Mouse (Mus musculus) heart, embryonic 14.5 days (tissue): ENCODE measurements around the gene Sumo1. TPM values are rescaled to one million over a fixed set of nuclear protein-coding genes. Genes with fewer than 3 reads are reported as not detected.

Experiments
- ATAC-seq: fragments of 200-750 bp; cut with Nextera tagmentation; 2 replicates; pipeline ENCODE4 v1.8.0; 2017; ENCODE audit warnings: low read depth, moderate TSS enrichment; ENCODE audit not compliant: insufficient number of reproducible peaks, insufficient read depth, low FRiP score
- H3K27ac ChIP-seq, 2 experiments: fragments of 200-500 bp in 1 of 2; fragments of 300-500 bp in 1 of 2; sonication (generic) in 1 of 2; replicated peaks in 1 of 2; 2 replicates each; pipeline ENCODE4 v1.5.1; 2012 to 2014; ENCODE audit warnings: low read depth in 2 of 2, low read length in 2 of 2, control low read depth in 1 of 2, mild to moderate bottlenecking in 1 of 2, mixed read lengths in 1 of 2; ENCODE audit not compliant: control insufficient read depth in 1 of 2, insufficient read depth in 1 of 2
- H3K27me3 ChIP-seq: fragments of 300-500 bp; sonication (generic); 2 replicates; pipeline ENCODE4 v1.6.1; 2014; ENCODE audit warnings: mild to moderate bottlenecking, low read length, control low read depth; ENCODE audit not compliant: control insufficient read depth, insufficient read depth
- H3K36me3 ChIP-seq: fragments of 300-500 bp; sonication (generic); 2 replicates; pipeline ENCODE4 v1.6.1; 2014; ENCODE audit warnings: mild to moderate bottlenecking, control low read depth, low read length, mixed read lengths; ENCODE audit not compliant: control insufficient read depth, insufficient read depth
- H3K4me1 ChIP-seq, 2 experiments: fragments of 200-500 bp in 1 of 2; fragments of 300-500 bp in 1 of 2; sonication (generic) in 1 of 2; 2 replicates each; pipeline ENCODE4 v1.6.1; 2012 to 2014; ENCODE audit warnings: low read length in 2 of 2, control low read depth in 1 of 2, mixed read lengths in 1 of 2; ENCODE audit not compliant: control insufficient read depth in 2 of 2, insufficient read depth in 2 of 2
- H3K4me2 ChIP-seq: fragments of 300-500 bp; sonication (generic); 2 replicates; pipeline ENCODE4 v1.6.1; 2014; ENCODE audit warnings: mild to moderate bottlenecking, low read length
- H3K4me3 ChIP-seq, 2 experiments: fragments of 200-500 bp in 1 of 2; fragments of 300-500 bp in 1 of 2; sonication (generic) in 1 of 2; 2 replicates each; pipeline ENCODE4 v1.5.1; 2012 to 2014; ENCODE audit warnings: low read length in 2 of 2, mild to moderate bottlenecking in 2 of 2, control low read depth in 1 of 2, low read depth in 1 of 2, moderate library complexity in 1 of 2; ENCODE audit not compliant: control insufficient read depth in 1 of 2, insufficient read depth in 1 of 2
- H3K9ac ChIP-seq: fragments of 300-500 bp; sonication (generic); 2 replicates; pipeline ENCODE4 v1.6.1; 2014; ENCODE audit warnings: mild to moderate bottlenecking, low read length
- H3K9me3 ChIP-seq: fragments of 300-500 bp; sonication (generic); 2 replicates; pipeline ENCODE4 v1.6.1; 2016; ENCODE audit warnings: low read length, control low read depth; ENCODE audit not compliant: control insufficient read depth
- WGBS: fragments of 180-500 bp; shearing (Covaris S2); extraction: QIAGEN DNeasy Blood & Tissue Kit; methylation state at CpG from one replicate; pipeline ENCODE4 v1.1.7; 2014; 5-methylcytosine and 5-hydroxymethylcytosine counted together
- polyA plus RNA-seq: library from polyadenylated mRNA; unstranded; fragments of >200 nt; fragmentation: Nextera tagmentation; extraction: Ambion mirVana; gene quantifications from 2 replicates; pipeline ENCODE4 v1.2.1, GENCODE M21; 2014

The Sumo1 gene
- polyA plus RNA-seq, 1 experiment from 2014 or later = 246 TPM

DNA sequence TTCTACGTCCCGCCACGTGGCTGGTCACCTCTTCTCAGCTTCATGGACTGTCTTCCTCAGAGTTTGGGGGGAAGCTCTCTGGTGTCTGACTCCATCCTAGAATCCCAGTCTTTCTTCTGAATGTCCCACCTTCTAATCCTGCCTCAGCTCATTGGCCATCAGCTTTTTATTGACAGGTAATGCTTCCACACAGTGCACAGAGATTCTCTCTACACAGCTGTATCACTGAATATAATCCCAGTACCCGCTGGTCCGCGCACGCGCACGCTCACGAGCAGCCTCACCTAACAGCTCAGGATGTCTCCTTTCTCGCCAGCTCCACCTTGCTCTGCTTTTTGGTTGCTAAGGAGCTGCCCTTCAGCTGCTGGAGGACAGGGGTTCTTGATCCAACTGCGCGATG, 64.2 kb downstream of the Sumo1 start:
- no peak for ATAC-seq
- peaks cover 0 to 2% of the 10 kb centered on the region in 2 experiments; a peak in 1 of 4 replicates for H3K4me1 ChIP-seq
- no peak overlapping the region for H3K9ac ChIP-seq
- H3K4me3 ChIP-seq = no peak overlapping the region
- H3K4me2 ChIP-seq = no peak overlapping the region
- 83% methylated on average over 13 of the region's 13 CpGs for WGBS
- no peaks in the 10 kb centered on the region for H3K27me3 ChIP-seq
- H3K36me3 ChIP-seq = no peaks in the 10 kb centered on the region
- H3K27ac ChIP-seq = no peak overlapping the region
- no peaks in the 10 kb centered on the region for H3K9me3 ChIP-seq

DNA sequence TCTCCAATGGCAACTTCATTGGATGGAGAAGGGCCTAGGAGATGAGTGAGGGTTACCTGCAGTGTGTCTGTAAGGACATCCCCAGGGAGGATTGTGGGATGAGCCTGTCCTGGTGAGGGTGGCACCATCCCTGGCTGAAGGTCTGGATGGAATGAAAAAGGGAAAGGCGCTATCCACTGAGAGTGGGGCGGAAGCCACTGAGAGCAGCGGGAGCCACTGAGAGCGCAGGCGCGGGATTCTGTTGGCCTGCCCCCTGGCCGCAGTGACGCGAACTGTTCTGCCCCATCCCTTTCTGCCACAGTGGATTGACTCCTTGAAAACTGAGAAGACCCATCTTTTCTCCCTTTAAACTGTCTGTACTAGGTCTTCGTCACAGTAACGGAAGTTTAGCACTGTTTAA, 66.7 kb downstream of the Sumo1 start:
- Histone ChIP-seq H3K9ac (no peak overlapping the region), H3K9me3 (no peaks in the 10 kb centered on the region), H3K4me2 (peak overlapping the region; percentile 23; the same call in 1 of the 2 replicates), H3K27me3 (no peaks in the 10 kb centered on the region), H3K4me1 (peaks cover 0 to 2% of the 10 kb centered on the region in 2 experiments; a peak in 1 of 4 replicates), H3K4me3 (no peak overlapping the region), H3K36me3 (no peaks in the 10 kb centered on the region), H3K27ac (no peak overlapping the region)
- ATAC-seq = no peak
- WGBS = 19% methylated on average over 11 of the region's 11 CpGs

DNA sequence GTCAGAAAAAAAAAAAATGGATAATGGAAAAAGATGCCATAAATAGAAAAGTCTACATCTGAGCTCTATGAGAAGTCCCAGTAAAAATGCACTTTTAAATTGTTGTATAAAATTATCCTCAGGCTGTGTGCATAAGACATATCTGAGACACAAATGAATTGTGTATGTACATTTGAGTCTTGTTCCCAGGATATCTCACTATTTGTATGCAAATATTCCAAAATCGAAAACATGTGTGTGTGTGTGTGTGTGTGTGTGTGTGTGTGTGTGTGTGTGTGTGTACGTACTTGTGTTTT, 67.3 kb downstream of the Sumo1 start:
- Histone ChIP-seq H3K4me3 (no peak overlapping the region), H3K27ac (no peak overlapping the region), H3K36me3 (no peaks in the 10 kb centered on the region), H3K27me3 (no peaks in the 10 kb centered on the region), H3K9ac (no peak overlapping the region), H3K9me3 (no peaks in the 10 kb centered on the region), H3K4me2 (no peak overlapping the region), H3K4me1 (peaks cover 0 to 2% of the 10 kb centered on the region in 2 experiments; a peak in 1 of 4 replicates)
- ATAC-seq = no peak
- 78% methylated on average over 2 of the region's 2 CpGs for whole genome bisulfite sequencing

DNA sequence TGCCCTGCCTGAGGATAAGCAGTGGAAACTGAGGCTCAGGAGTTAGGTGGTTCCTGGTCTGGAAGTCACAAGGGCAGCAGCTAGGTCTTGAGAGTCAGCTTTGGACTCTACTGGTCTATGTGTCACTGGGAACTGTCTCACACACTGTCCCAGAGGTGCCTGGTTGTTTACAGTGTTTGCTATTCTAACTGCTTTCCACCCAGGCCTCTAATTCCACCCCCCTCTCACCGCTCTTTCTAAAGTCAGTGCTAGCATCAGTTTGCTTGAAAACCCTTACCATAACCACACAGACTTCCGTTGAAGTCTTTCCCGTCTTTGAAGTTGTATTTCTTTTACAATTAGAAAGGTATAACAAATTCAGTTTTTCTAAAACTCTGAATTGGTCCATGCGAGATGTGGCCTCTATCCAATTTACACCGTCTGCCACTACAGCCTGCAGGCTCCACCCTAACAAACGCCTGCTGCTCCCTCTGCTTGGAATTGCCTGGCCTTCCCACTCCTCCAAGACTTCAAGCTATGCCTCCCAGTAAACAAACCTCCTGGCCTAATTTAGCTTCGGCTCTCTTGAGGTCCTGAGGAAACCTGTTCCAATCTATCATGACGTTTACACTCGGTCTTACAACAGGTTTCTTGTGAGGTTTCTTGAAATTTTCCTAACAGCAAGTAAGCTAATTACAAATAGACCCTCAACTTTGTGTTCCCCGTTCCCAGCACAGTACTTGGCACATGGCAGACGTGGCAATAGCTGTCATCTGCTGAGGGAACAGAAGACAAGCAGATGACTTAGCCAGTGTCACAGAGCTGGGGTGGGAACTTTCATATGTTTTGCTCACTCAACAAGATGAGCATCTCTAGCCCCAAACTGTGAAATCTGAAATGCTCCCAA, 67.9 kb downstream of the Sumo1 start:
- 34% methylated on average over 11 of the region's 11 CpGs for WGBS
- H3K36me3 ChIP-seq = no peaks in the 10 kb centered on the region
- no peak overlapping the region for H3K4me3 ChIP-seq

DNA sequence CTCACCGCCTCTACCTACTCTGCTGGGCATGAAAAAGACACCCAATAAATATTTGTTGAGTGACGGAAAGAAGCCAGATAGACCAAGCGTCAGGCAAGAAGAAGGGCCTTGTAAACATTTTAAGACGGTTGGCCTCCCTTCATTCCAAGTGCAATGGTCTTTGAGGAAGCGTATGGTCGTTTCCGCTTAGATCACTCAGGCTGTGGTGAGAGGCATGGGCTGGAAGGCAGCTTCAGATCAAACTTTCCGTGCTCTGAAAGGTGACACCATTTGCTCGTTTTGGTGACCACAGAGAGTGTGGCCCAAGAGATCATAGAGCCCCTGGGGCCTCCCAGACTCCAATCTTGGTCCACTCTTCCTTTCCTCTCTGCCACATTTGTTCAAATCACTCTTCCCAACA, 75.0 kb downstream of the Sumo1 start:
- Histone ChIP-seq H3K9ac (no peak overlapping the region), H3K27ac (no peak overlapping the region), H3K36me3 (no peaks in the 10 kb centered on the region), H3K4me2 (no peak overlapping the region), H3K9me3 (no peaks in the 10 kb centered on the region), H3K27me3 (peaks cover 47% of the 10 kb centered on the region), H3K4me3 (no peak overlapping the region), H3K4me1 (peaks cover 2 to 11% of the 10 kb centered on the region in 2 experiments; a peak in 3 of 4 replicates)
- WGBS = 55% methylated on average over 9 of the region's 9 CpGs
- no peak for ATAC-seq

More for the DNA sequence above, 67.9 kb downstream of the Sumo1 start:
- ATAC-seq = no peak
- no peaks in the 10 kb centered on the region; the same call in 1 of the 2 replicates for H3K27me3 ChIP-seq
- no peak overlapping the region for H3K9ac ChIP-seq
- no peak overlapping the region for H3K4me2 ChIP-seq
- H3K4me1 ChIP-seq = peaks cover 0 to 2% of the 10 kb centered on the region in 2 experiments; a peak in 1 of 4 replicates
- no peaks in the 10 kb centered on the region for H3K9me3 ChIP-seq
- H3K27ac ChIP-seq = no peak overlapping the region

DNA sequence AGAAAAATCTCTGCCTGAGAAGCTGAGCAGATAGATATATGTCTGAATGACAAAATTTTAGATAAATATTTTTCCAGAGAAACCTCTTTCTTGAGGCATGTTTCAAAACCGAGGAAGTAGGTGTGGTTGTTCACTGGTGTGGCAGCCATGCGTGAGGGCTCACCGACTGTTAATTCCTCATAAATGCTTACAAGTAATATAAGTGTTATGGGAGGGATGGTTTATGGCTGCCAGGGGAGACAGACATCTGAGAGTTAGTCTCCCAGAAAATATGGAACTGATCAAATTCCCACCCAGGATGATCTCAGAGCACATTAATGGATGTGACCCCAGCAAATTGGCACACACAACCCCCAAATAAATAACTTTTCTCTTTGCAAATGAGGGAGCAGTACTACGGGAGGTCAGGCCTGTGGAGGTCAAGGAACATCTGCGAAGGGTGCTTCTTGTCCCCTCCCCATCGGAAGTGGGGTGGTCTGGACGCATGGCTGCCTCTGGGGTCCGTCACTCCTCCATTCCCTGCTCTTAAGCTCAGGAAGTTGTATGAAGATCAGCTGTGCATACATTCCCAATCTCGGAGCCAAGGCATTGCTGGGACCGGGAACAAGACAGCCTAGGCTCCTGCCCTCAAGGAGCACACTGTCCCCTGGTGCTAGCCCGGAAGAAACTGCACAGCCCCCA, 75.9 kb downstream of the Sumo1 start:
- ATAC-seq = no peak
- H3K27ac ChIP-seq = no peak overlapping the region

DNA sequence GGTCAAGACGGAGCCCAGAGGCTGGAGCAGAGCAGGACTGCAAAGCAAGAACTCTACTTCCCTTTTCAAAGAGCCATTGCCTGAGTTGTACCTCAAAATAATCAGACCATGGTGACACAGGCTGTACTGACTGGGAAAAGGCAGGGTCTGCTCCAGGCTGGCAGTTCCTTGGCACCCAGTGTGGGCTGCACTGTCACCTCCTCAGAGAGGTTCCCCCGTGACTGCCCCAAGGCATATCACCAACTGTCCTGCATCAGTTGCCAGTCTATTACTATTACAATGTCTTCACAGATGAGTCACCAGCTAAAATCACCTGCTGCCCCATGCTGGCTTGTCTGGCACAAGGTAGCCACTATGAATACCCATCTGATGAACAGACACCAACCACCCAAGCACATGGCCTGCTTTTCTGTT, 77.0 kb downstream of the Sumo1 start:
- Histone ChIP-seq H3K9me3 (no peaks in the 10 kb centered on the region), H3K9ac (no peak overlapping the region), H3K4me2 (no peak overlapping the region), H3K4me1 (peaks cover 2 to 11% of the 10 kb centered on the region in 2 experiments; a peak in 3 of 4 replicates), H3K36me3 (no peaks in the 10 kb centered on the region), H3K27ac (no peak overlapping the region), H3K4me3 (no peak overlapping the region), H3K27me3 (peaks cover 49% of the 10 kb centered on the region)
- 73% methylated on average over 2 of the region's 2 CpGs for WGBS
- no peak for ATAC-seq

More for the DNA sequence above, 75.9 kb downstream of the Sumo1 start:
- 91% methylated on average over 11 of the region's 11 CpGs for WGBS
- Histone ChIP-seq H3K27me3 (peaks cover 47% of the 10 kb centered on the region), H3K36me3 (no peaks in the 10 kb centered on the region), H3K9ac (no peak overlapping the region), H3K9me3 (no peaks in the 10 kb centered on the region), H3K4me1 (peaks cover 2 to 11% of the 10 kb centered on the region in 2 experiments; a peak in 3 of 4 replicates), H3K4me3 (no peak overlapping the region), H3K4me2 (no peak overlapping the region)
